Mouse (Mus musculus) midbrain, embryonic 16.5 days (tissue): ENCODE data around the gene Camta1. TPM values are rescaled to one million over a fixed set of nuclear protein-coding genes. Genes with fewer than 3 reads are reported as not detected.

Source experiments
- ATAC-seq: fragments of 200-750 bp; cut with Nextera tagmentation; 2 replicates; pipeline ENCODE4 v1.8.0; 2017; ENCODE audit warnings: moderate TSS enrichment
- H3K27ac ChIP-seq: fragments of 300-500 bp; sonication (generic); 2 replicates; pipeline ENCODE4 v1.5.1; 2014; ENCODE audit warnings: mild to moderate bottlenecking, low read length, mixed read lengths
- H3K27me3 ChIP-seq: fragments of 300-500 bp; sonication (generic); 2 replicates; pipeline ENCODE4 v1.6.1; 2014; ENCODE audit warnings: low read depth, low read length, mixed read lengths; ENCODE audit not compliant: control insufficient read depth, insufficient read depth
- H3K36me3 ChIP-seq: fragments of 300-500 bp; sonication (generic); 2 replicates; pipeline ENCODE4 v1.6.1; 2014; ENCODE audit warnings: mild to moderate bottlenecking, low read length, moderate library complexity, mixed read lengths; ENCODE audit not compliant: control insufficient read depth, insufficient read depth
- H3K4me1 ChIP-seq: fragments of 300-500 bp; sonication (generic); 2 replicates; pipeline ENCODE4 v1.6.1; 2014; ENCODE audit warnings: mild to moderate bottlenecking, low read length, mixed read lengths; ENCODE audit not compliant: control insufficient read depth, insufficient read depth
- H3K4me2 ChIP-seq: fragments of 300-500 bp; sonication (generic); 2 replicates; pipeline ENCODE4 v1.6.1; 2014; ENCODE audit warnings: mild to moderate bottlenecking, low read length, mixed read lengths
- H3K4me3 ChIP-seq: fragments of 300-500 bp; sonication (generic); 2 replicates; pipeline ENCODE4 v1.5.1; 2014; ENCODE audit warnings: low read depth, mild to moderate bottlenecking, low read length, moderate library complexity, mixed read lengths
- H3K9ac ChIP-seq: fragments of 300-500 bp; sonication (generic); 2 replicates; pipeline ENCODE4 v1.6.1; 2014; ENCODE audit warnings: low read depth, low read length, mixed read lengths
- H3K9me3 ChIP-seq: fragments of 300-500 bp; sonication (generic); replicated peaks from 2 replicates; pipeline ENCODE4 v1.6.1; 2014; ENCODE audit warnings: mild to moderate bottlenecking, low read length, mixed read lengths; ENCODE audit not compliant: control insufficient read depth, poor library complexity, severe bottlenecking
- WGBS: fragments of 180-500 bp; shearing (Covaris S2); extraction: QIAGEN DNeasy Blood & Tissue Kit; methylation state at CpG from one replicate; pipeline ENCODE4 v1.1.7; 2014; 5-methylcytosine and 5-hydroxymethylcytosine counted together
- polyA plus RNA-seq: library from polyadenylated mRNA; unstranded; fragments of >200 nt; fragmentation: Nextera tagmentation; extraction: Ambion mirVana; gene quantifications from 2 replicates; pipeline ENCODE4 v1.2.1, GENCODE M21; 2015

Gene Camta1
- polyA plus RNA-seq, result 155 and 159 TPM in 2 replicates

GRCm38 (mm10) chr4:151861806-151862739, at the start of gene Camta1:
Gene Camta1, minus strand, starts transcription at chr4:151861876.
- under 1% methylated on average over 85 of the region's 85 CpGs for WGBS
- peak within 1 kb of the TSS; percentile 90 for H3K4me3 ChIP-seq
- ATAC-seq, result peak; percentile 98

GRCm38 (mm10) chr4:151908809-151909208, 47.1 kb upstream of the Camta1 start:
- Histone ChIP-seq H3K27ac (no peak overlapping the region), H3K36me3 (no peaks in the 10 kb centered on the region), H3K9ac (no peak overlapping the region), H3K4me3 (no peak overlapping the region), H3K27me3 (no peaks in the 10 kb centered on the region), H3K9me3 (no peaks in the 10 kb centered on the region), H3K4me2 (no peak overlapping the region), H3K4me1 (peaks cover 6% of the 10 kb centered on the region)
- no peak for ATAC-seq
- 75% methylated on average over 8 of the region's 8 CpGs for WGBS

More at GRCm38 (mm10) chr4:151861806-151862739, at the start of gene Camta1:
- Histone ChIP-seq H3K4me1 (peaks cover 25% of the 10 kb centered on the region), H3K9ac (peak within 1 kb of the TSS; percentile 81), H3K27me3 (no peaks in the 10 kb centered on the region), H3K9me3 (no peaks in the 10 kb centered on the region), H3K4me2 (peak within 1 kb of the TSS; percentile 94), H3K27ac (peak within 1 kb of the TSS; percentile 91), H3K36me3 (no peaks in the 10 kb centered on the region)

DNA sequence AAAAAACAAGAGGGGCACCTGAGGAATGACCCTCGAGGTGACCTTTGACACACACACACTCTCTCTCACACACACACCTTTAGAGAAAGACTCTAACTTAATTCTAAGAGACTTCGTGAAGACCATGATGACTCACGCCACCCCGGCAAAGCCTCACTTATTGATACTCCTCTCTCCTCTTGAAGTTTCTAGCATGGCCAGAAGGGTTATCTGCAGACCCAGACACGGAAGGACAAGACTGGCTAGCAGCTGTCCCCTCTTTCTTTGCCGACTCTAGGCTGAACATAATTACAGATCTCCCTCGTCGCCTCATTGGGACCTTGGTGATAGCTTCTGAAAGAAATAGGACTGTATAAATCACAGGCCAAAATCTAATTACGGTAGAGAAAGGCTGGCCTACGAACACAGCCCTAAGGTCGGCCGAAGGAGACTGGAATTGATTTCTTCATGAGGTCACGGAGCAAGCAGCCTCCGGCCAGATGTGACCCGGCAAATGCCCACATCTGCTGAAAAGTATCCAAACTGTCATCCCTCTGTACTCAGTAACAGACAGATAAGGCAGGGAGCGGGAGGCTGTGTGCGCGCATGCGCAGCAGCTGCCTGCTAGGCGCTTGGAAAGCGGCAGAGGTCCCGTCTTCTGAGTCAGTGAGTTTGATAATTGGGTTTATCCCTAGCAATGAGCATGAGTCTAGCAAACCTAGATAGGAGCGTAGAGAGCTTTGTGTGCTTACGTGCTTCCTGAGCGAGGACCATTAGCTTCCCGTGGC, 46.1 kb upstream of the Camta1 start:
- Histone ChIP-seq H3K4me1 (peaks cover 6% of the 10 kb centered on the region), H3K9me3 (no peaks in the 10 kb centered on the region), H3K27ac (no peak overlapping the region), H3K27me3 (peaks cover 2% of the 10 kb centered on the region; the same call in 1 of the 2 replicates), H3K4me2 (no peak overlapping the region), H3K36me3 (no peaks in the 10 kb centered on the region), H3K4me3 (no peak overlapping the region), H3K9ac (no peak overlapping the region)
- WGBS, result 77% methylated on average over 26 of the region's 26 CpGs
- no peak for ATAC-seq

DNA sequence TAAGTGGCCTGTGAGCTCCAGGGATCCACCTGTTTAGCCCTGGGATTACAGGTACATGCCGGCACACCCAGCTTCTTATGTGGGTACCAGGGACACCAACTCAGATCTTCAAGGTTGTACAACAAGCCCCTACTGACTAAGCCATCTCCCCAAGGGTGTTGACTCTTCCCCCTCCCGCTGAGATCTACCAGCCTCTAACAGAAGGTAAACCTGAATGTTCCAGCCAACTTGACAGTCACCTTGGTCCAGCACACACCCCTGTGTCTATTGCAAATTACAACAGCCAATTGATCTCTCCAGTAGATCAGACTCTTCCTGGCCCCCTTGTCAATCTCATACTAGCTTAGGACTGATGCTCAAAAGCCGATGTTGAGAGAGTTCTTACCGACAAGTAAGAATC, 43.9 kb upstream of the Camta1 start:
- Histone ChIP-seq H3K4me3 (no peak overlapping the region), H3K36me3 (no peaks in the 10 kb centered on the region), H3K27ac (no peak overlapping the region), H3K27me3 (peaks cover 2% of the 10 kb centered on the region; the same call in 1 of the 2 replicates), H3K4me1 (peaks cover 6% of the 10 kb centered on the region), H3K9me3 (no peaks in the 10 kb centered on the region), H3K4me2 (no peak overlapping the region), H3K9ac (no peak overlapping the region)
- 69% methylated on average over 4 of the region's 4 CpGs for WGBS
- no peak for ATAC-seq

DNA sequence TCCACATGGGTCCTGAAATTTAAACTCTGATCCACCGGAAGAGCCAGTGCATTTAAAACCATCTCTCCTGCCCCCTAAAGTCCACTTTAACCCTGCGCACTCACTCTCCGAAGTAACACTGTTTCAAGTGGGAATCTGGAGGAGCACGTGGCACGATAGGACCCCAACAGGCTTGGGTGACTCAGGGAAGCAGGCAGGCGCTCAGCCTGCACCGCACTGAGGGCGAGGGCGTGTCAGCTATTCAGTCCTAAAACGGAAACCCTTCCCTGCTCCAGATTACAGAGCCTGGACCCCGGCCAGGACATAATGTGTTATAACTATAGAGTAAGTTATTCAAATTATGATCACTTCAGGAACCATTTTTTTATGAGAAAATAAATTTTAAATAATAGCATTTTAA, 42.4 kb upstream of the Camta1 start:
- H3K27me3 ChIP-seq, result peaks cover 2% of the 10 kb centered on the region; the same call in 1 of the 2 replicates
- H3K27ac ChIP-seq, result no peak overlapping the region
- WGBS, result 51% methylated on average over 11 of the region's 11 CpGs
- ATAC-seq, result no peak
- H3K4me3 ChIP-seq, result no peak overlapping the region
- H3K9ac ChIP-seq, result no peak overlapping the region
- H3K36me3 ChIP-seq, result no peaks in the 10 kb centered on the region
- H3K4me1 ChIP-seq, result peaks cover 6% of the 10 kb centered on the region
- no peaks in the 10 kb centered on the region for H3K9me3 ChIP-seq
- H3K4me2 ChIP-seq, result no peak overlapping the region

DNA sequence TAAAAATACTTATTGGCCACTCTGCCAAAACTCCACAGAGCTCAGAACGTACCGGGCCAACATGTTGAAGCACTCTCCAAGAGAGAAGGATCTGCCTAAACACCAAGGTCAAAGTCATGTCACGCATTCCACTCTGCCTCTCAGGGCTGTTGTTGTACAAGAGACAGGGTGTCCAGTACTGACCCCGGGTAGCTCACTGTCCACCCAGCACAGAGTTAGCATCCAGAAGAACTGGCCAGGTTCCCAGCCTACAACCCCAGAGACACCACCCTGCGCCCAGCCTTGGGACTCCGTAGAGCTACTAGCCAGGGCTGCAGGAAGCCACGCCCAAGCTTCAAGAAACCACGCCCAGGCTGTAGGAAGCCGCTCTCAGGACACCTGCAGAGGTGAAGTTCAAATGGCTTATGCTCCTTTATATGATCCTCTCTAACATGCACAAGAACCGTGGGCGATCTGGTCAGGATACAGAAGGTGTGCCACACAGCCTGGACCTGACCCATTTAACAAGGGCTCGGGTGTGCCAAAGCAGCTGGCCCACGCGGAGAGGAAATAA, 41.1 kb upstream of the Camta1 start:
- no peak overlapping the region for H3K9ac ChIP-seq
- 60% methylated on average over 14 of the region's 14 CpGs for WGBS
- ATAC-seq, result no peak
- H3K4me1 ChIP-seq, result peaks cover 6% of the 10 kb centered on the region
- no peak overlapping the region for H3K4me3 ChIP-seq
- no peak overlapping the region for H3K4me2 ChIP-seq
- no peak overlapping the region for H3K27ac ChIP-seq
- peaks cover 2% of the 10 kb centered on the region; the same call in 1 of the 2 replicates for H3K27me3 ChIP-seq
- no peaks in the 10 kb centered on the region for H3K36me3 ChIP-seq
- H3K9me3 ChIP-seq, result no peaks in the 10 kb centered on the region

GRCm38 (mm10) chr4:151902046-151902688, 40.5 kb upstream of the Camta1 start:
- H3K9me3 ChIP-seq, result no peaks in the 10 kb centered on the region
- no peak for ATAC-seq
- H3K27me3 ChIP-seq, result peaks cover 2% of the 10 kb centered on the region; the same call in 1 of the 2 replicates
- no peak overlapping the region for H3K27ac ChIP-seq
- WGBS, result 88% methylated on average over 17 of the region's 17 CpGs
- H3K9ac ChIP-seq, result no peak overlapping the region
- H3K36me3 ChIP-seq, result no peaks in the 10 kb centered on the region
- peaks cover 6% of the 10 kb centered on the region for H3K4me1 ChIP-seq
- H3K4me2 ChIP-seq, result no peak overlapping the region
- H3K4me3 ChIP-seq, result no peak overlapping the region

DNA sequence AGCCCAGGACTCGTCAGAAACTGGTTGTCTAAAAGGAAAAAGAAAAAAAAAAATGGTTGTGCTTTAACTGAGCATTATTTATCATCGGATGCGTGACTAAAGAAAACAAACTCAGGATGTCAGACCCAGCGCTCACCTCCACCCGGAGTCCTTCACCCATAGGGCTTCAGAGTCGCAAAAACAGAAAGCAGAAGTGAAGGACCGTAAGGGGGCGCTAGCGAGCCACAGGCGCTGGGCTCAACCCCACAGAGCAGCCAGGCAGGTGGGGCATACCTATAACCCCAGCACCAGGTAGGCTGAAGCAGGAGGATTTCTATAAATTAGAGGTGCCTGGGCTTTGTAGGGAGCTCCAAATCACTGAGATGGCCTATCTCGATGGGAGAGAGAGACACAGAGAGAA, 39.7 kb upstream of the Camta1 start:
- WGBS, result 67% methylated on average over 11 of the region's 11 CpGs
- ATAC-seq, result no peak
- H3K4me2 ChIP-seq, result no peak overlapping the region
- peaks cover 2% of the 10 kb centered on the region; the same call in 1 of the 2 replicates for H3K27me3 ChIP-seq
- peaks cover 4% of the 10 kb centered on the region for H3K4me1 ChIP-seq
- H3K4me3 ChIP-seq, result no peak overlapping the region
- H3K36me3 ChIP-seq, result no peaks in the 10 kb centered on the region
- no peak overlapping the region for H3K27ac ChIP-seq
- no peak overlapping the region for H3K9ac ChIP-seq
- H3K9me3 ChIP-seq, result no peaks in the 10 kb centered on the region
